Mouse (Mus musculus): Measurements from ENCODE around the gene Pex5l. TPM values are rescaled to one million over a fixed set of nuclear protein-coding genes. Genes with fewer than 3 reads are reported as not detected.

Pex5l gene
- 0.07 TPM in 1 of 2 replicates, not detected in the other for polyA plus RNA-seq (2014; fragmentation: Nextera tagmentation; extraction: Ambion mirVana)

DNA sequence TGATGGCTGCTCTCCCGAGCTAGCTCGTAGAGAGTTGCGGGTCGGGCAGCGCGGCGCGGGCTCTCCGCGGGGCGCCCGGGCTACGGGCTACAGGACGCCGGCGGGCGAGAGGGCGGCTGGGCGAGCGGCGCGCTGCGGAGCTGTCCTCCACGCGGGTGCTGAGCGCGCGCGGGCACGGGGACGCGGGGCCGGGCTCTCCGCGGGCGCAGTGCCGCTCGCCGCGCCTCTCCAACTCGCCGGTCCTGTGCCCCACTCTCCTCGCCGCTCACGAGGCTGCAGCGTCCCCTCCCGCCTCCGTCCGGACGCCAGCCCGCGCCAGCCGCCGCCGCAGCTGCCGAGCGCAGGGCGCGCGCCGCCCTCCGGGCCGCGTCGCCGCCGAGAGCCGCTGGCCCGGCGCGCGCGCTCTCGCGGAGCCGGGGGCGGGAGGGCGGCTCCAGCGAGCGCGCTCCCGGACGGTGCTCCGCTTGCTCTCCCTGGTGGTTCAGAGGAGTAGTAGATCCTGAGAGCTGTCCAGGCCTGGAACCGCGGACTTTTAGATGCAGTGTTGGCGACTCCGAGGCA, at the start of gene Pex5l:
Gene Pex5l (minus strand): TSS at position 347 of the 561 bp plus-strand sequence.
- no peak within 1 kb of the TSS for H3K9ac ChIP-seq (ENCODE audit: low read depth, low read length)
- no peaks in the 10 kb centered on the region for H3K36me3 ChIP-seq (ENCODE audit: control insufficient read depth, insufficient read depth, low read length)
- H3K27me3 ChIP-seq (ENCODE audit: control insufficient read depth, insufficient read depth, low read length) = peaks cover 12% of the 10 kb centered on the region
- WGBS (ENCODE audit: insufficient replicate concordance) = under 1% methylated on average over 80 of the region's 88 CpGs
- no peaks in the 10 kb centered on the region for H3K4me1 ChIP-seq (ENCODE audit: control insufficient read depth, insufficient read depth, low read length)
- peak within 1 kb of the TSS; percentile 57 for H3K4me3 ChIP-seq (ENCODE audit: low read depth, low read length)
- peak; percentile 84 for ATAC-seq (replicated peaks; ENCODE audit: insufficient number of reproducible peaks, low FRiP score, low TSS enrichment)
- no peak within 1 kb of the TSS for H3K27ac ChIP-seq (ENCODE audit: low read depth, low read length)
- no peaks in the 10 kb centered on the region for H3K9me3 ChIP-seq (replicated peaks; ENCODE audit: control insufficient read depth, low read length)
- peak within 1 kb of the TSS; percentile 71 for H3K4me2 ChIP-seq

DNA sequence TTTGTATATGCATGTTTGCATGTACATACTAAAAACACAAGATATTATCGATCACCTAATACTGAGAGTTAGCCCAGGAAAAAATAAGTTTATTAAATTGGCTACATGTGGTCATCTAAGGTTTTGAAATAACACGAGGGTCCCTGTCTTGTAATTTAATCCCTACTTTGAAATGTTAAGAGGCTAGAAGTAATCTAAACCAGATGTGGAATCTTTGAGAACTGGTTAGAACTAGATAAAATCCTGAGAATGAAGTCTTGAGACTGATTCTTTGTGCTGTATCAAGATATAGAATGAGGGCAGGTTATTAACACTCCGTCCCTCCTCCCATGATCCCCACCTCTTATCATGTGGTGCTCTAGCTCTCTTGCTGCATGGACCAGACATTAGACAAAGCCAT, 22.1 kb upstream of the Pex5l start:
- 57% methylated on average over 3 of the region's 3 CpGs for WGBS (ENCODE audit: insufficient replicate concordance)
- Histone ChIP-seq H3K4me1 (ENCODE audit: control insufficient read depth, insufficient read depth, low read length) (no peaks in the 10 kb centered on the region), H3K4me3 (ENCODE audit: low read depth, low read length) (no peak overlapping the region), H3K27ac (ENCODE audit: low read depth, low read length) (no peak overlapping the region), H3K9me3 (replicated peaks; ENCODE audit: control insufficient read depth, low read length) (no peaks in the 10 kb centered on the region), H3K27me3 (ENCODE audit: control insufficient read depth, insufficient read depth, low read length) (no peaks in the 10 kb centered on the region), H3K4me2 (no peak overlapping the region), H3K36me3 (ENCODE audit: control insufficient read depth, insufficient read depth, low read length) (no peaks in the 10 kb centered on the region), H3K9ac (ENCODE audit: low read depth, low read length) (no peak overlapping the region)
- no peak for ATAC-seq (replicated peaks; ENCODE audit: insufficient number of reproducible peaks, low FRiP score, low TSS enrichment)

DNA sequence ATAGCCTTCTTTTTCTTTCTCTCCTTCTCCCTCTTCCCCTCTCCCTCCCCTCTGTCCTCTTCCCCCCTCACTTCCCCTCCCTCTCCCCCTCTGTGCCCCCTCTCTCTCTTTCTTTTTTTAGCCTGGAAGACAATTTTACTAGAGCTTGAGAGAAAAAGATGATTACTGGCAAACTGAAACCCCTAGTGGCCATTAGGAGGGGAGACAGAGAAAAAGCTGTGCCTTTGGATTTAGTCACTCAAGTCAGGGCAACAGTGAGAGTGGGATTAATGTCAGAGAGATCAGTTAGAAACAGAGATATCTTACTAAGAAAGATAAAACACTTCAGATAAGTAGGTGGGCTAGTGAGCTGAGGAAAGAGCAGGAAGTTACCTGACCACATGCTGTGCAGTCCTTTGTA, 20.8 kb upstream of the Pex5l start:
- H3K4me2 ChIP-seq = no peak overlapping the region

GRCm38 (mm10) chr3:33143592-33143991, 545 bp upstream of the Pex5l start:
- Histone ChIP-seq H3K27me3 (ENCODE audit: control insufficient read depth, insufficient read depth, low read length) (peaks cover 12% of the 10 kb centered on the region), H3K36me3 (ENCODE audit: control insufficient read depth, insufficient read depth, low read length) (no peaks in the 10 kb centered on the region), H3K27ac (ENCODE audit: low read depth, low read length) (no peak overlapping the region), H3K4me1 (ENCODE audit: control insufficient read depth, insufficient read depth, low read length) (no peaks in the 10 kb centered on the region), H3K4me3 (ENCODE audit: low read depth, low read length) (peak overlapping the region; percentile 57), H3K9ac (ENCODE audit: low read depth, low read length) (no peak overlapping the region), H3K4me2 (peak overlapping the region; percentile 71), H3K9me3 (replicated peaks; ENCODE audit: control insufficient read depth, low read length) (no peaks in the 10 kb centered on the region)
- ATAC-seq (replicated peaks; ENCODE audit: insufficient number of reproducible peaks, low FRiP score, low TSS enrichment) = no peak
- WGBS (ENCODE audit: insufficient replicate concordance) = 78% methylated on average over 7 of the region's 7 CpGs

More for the DNA sequence above, 20.8 kb upstream of the Pex5l start:
- Histone ChIP-seq H3K36me3 (ENCODE audit: control insufficient read depth, insufficient read depth, low read length) (no peaks in the 10 kb centered on the region), H3K27ac (ENCODE audit: low read depth, low read length) (no peak overlapping the region), H3K27me3 (ENCODE audit: control insufficient read depth, insufficient read depth, low read length) (no peaks in the 10 kb centered on the region), H3K4me1 (ENCODE audit: control insufficient read depth, insufficient read depth, low read length) (no peaks in the 10 kb centered on the region), H3K9me3 (replicated peaks; ENCODE audit: control insufficient read depth, low read length) (no peaks in the 10 kb centered on the region), H3K4me3 (ENCODE audit: low read depth, low read length) (no peak overlapping the region), H3K9ac (ENCODE audit: low read depth, low read length) (no peak overlapping the region)
- no peak for ATAC-seq (replicated peaks; ENCODE audit: insufficient number of reproducible peaks, low FRiP score, low TSS enrichment)

DNA sequence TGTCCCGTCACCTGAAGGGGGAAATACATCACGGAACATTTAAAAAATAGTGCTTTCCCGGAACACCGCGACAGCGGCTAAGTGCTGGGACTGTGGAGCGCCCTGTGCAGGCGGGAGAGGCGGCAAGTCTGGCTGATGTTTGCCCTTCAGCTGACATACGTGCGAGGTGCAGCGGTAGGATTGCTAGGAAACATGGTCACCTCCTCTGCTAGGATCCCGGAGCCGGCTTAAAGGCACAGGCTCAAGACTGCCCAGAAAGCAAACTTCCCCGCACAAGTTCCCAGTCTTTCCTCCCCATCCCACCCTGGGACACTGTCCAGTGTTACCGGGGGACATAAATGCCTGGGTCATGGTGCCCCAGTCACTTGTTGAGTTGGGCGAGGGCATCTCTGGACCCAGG, 649 bp downstream of the Pex5l start:
- H3K27ac ChIP-seq (ENCODE audit: low read depth, low read length) = no peak overlapping the region
- WGBS (ENCODE audit: insufficient replicate concordance) = 1% methylated on average over 17 of the region's 17 CpGs
- no peaks in the 10 kb centered on the region for H3K9me3 ChIP-seq (replicated peaks; ENCODE audit: control insufficient read depth, low read length)
- no peaks in the 10 kb centered on the region for H3K36me3 ChIP-seq (ENCODE audit: control insufficient read depth, insufficient read depth, low read length)
- no peak overlapping the region for H3K9ac ChIP-seq (ENCODE audit: low read depth, low read length)
- no peaks in the 10 kb centered on the region for H3K4me1 ChIP-seq (ENCODE audit: control insufficient read depth, insufficient read depth, low read length)
- H3K27me3 ChIP-seq (ENCODE audit: control insufficient read depth, insufficient read depth, low read length) = peaks cover 12% of the 10 kb centered on the region
- H3K4me2 ChIP-seq = peak overlapping the region; percentile 71
- ATAC-seq (replicated peaks; ENCODE audit: insufficient number of reproducible peaks, low FRiP score, low TSS enrichment) = peak; percentile 7; the same call in 1 of the 2 replicates
- H3K4me3 ChIP-seq (ENCODE audit: low read depth, low read length) = peak overlapping the region; percentile 57

DNA sequence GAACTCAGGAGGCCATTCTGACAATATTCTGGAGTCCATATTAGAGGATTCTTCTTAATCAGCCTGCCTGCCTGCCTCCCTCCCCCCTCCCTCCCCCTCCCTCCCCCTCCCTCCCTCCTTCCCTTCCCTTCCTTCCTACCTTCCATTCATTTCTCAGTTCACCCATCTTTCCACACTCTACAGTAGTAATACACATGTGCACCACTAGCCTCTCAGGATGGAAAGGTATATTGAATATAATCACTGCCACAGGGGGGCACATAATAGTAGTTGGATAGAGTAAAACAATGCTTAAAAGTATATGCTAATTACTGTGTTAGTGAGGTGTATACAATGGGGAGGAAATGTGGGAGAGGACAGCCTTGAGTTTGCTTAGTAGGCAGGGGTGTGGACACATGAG, 13.1 kb downstream of the Pex5l start:
- Histone ChIP-seq H3K9me3 (replicated peaks; ENCODE audit: control insufficient read depth, low read length) (no peaks in the 10 kb centered on the region), H3K27ac (ENCODE audit: low read depth, low read length) (no peak overlapping the region), H3K27me3 (ENCODE audit: control insufficient read depth, insufficient read depth, low read length) (no peaks in the 10 kb centered on the region), H3K9ac (ENCODE audit: low read depth, low read length) (no peak overlapping the region), H3K4me2 (no peak overlapping the region), H3K4me3 (ENCODE audit: low read depth, low read length) (no peak overlapping the region), H3K4me1 (ENCODE audit: control insufficient read depth, insufficient read depth, low read length) (no peaks in the 10 kb centered on the region), H3K36me3 (ENCODE audit: control insufficient read depth, insufficient read depth, low read length) (no peaks in the 10 kb centered on the region)
- no peak for ATAC-seq (replicated peaks; ENCODE audit: insufficient number of reproducible peaks, low FRiP score, low TSS enrichment)

DNA sequence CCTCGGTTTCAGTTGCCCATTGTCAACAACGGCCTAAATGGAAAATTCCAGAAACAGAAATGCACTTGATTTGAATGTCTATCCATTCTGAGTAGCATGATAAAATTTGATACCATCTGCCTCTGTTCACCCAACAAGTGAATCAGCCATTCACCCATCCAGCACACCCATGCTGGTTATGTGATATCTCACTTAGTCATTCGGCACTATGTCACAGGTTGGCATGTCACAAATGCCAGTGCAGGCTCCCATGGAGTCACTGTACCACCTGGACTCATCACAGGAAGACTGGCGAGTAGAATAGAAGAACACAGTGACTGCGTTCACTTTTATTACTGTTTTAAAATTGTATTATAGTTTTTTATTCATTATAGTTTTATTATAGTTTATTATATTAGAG, 18.3 kb downstream of the Pex5l start:
- Histone ChIP-seq H3K9me3 (replicated peaks; ENCODE audit: control insufficient read depth, low read length) (no peaks in the 10 kb centered on the region), H3K4me1 (ENCODE audit: control insufficient read depth, insufficient read depth, low read length) (no peaks in the 10 kb centered on the region), H3K27ac (ENCODE audit: low read depth, low read length) (no peak overlapping the region), H3K36me3 (ENCODE audit: control insufficient read depth, insufficient read depth, low read length) (no peaks in the 10 kb centered on the region), H3K27me3 (ENCODE audit: control insufficient read depth, insufficient read depth, low read length) (no peaks in the 10 kb centered on the region), H3K4me2 (no peak overlapping the region), H3K4me3 (ENCODE audit: low read depth, low read length) (no peak overlapping the region), H3K9ac (ENCODE audit: low read depth, low read length) (no peak overlapping the region)
- 78% methylated on average over 5 of the region's 5 CpGs for WGBS (ENCODE audit: insufficient replicate concordance)
- ATAC-seq (replicated peaks; ENCODE audit: insufficient number of reproducible peaks, low FRiP score, low TSS enrichment) = no peak

- no peaks in the 10 kb centered on the region for H3K36me3 ChIP-seq (ENCODE audit: control insufficient read depth, insufficient read depth, low read length)
- H3K27me3 ChIP-seq (ENCODE audit: control insufficient read depth, insufficient read depth, low read length) = no peaks in the 10 kb centered on the region
- no peak overlapping the region for H3K9ac ChIP-seq (ENCODE audit: low read depth, low read length)
- no peak overlapping the region for H3K27ac ChIP-seq (ENCODE audit: low read depth, low read length)
- no peaks in the 10 kb centered on the region for H3K4me1 ChIP-seq (ENCODE audit: control insufficient read depth, insufficient read depth, low read length)
- no peak overlapping the region for H3K4me2 ChIP-seq
- no peak overlapping the region for H3K4me3 ChIP-seq (ENCODE audit: low read depth, low read length)
- no peaks in the 10 kb centered on the region for H3K9me3 ChIP-seq (replicated peaks; ENCODE audit: control insufficient read depth, low read length)
- WGBS (ENCODE audit: insufficient replicate concordance) = 74% methylated on average over 1 of the region's 2 CpGs
- no peak for ATAC-seq (replicated peaks; ENCODE audit: insufficient number of reproducible peaks, low FRiP score, low TSS enrichment)
These were observed 37.3 kb downstream of the Pex5l start for GRCm38 (mm10) chr3:33105785-33106184.

GRCm38 (mm10) chr3:33103501-33103900, 39.5 kb downstream of the Pex5l start:
- Histone ChIP-seq H3K9ac (ENCODE audit: low read depth, low read length) (no peak overlapping the region), H3K4me2 (no peak overlapping the region), H3K4me1 (ENCODE audit: control insufficient read depth, insufficient read depth, low read length) (no peaks in the 10 kb centered on the region), H3K36me3 (ENCODE audit: control insufficient read depth, insufficient read depth, low read length) (no peaks in the 10 kb centered on the region), H3K27me3 (ENCODE audit: control insufficient read depth, insufficient read depth, low read length) (no peaks in the 10 kb centered on the region), H3K9me3 (replicated peaks; ENCODE audit: control insufficient read depth, low read length) (no peaks in the 10 kb centered on the region), H3K27ac (ENCODE audit: low read depth, low read length) (no peak overlapping the region), H3K4me3 (ENCODE audit: low read depth, low read length) (no peak overlapping the region)
- ATAC-seq (replicated peaks; ENCODE audit: insufficient number of reproducible peaks, low FRiP score, low TSS enrichment) = no peak
- WGBS (ENCODE audit: insufficient replicate concordance) = 81% methylated on average over 6 of the region's 6 CpGs

Measured in heart, embryonic 11.5 days (tissue).